ENCODE assay signal across 16 mouse cellular contexts in the genomic region with DNA sequence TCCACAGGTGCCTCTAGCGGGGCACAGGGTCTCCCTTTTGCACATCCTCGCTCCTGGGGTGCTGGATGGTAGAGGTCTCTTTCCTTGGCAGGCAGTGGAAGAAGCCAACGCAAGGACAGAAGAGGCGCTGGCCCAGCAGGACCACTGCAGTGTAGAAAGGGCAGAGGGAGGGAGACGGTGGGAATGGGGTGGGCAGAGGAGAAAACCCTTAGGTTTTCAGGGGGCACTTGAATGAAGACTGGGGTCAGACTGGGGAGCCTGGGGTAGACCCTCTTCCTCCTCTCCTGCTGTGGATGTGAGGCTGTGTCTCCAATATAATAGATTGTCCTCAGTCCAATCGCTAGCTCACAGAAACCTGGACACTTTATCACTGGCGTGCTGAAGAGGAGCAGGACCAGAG. TPM values are rescaled to one million over a fixed set of nuclear protein-coding genes. Genes with fewer than 3 reads are reported as not detected.
DNase-seq lines count a peak whose midpoint lies in the region; ATAC-seq lines count a peak whose summit lies in the region.
"Had no signal": no experiment of that assay in that cellular context is flagged by ENCODE, and none has a peak within 500 bp of the region (broad histone marks: within the 10 kb centered on the region; RNA-seq: fewer than 3 reads in every experiment).

No protein-coding gene starts in this region.

- no peak for ATAC-seq in kidney, embryonic 15.5 days (replicated peaks; ENCODE audit: low FRiP score)
- no peak for ATAC-seq in hindbrain, embryonic 14.5 days (ENCODE audit: low FRiP score)
- ATAC-seq in limb, embryonic 15.5 days (ENCODE audit: insufficient number of reproducible peaks, low FRiP score, low TSS enrichment, low read depth): no peak

- H3K4me2 ChIP-seq in kidney, embryonic 15.5 days: peak overlapping the region; percentile 92; the same call in 1 of the 2 replicates
- H3K4me2 ChIP-seq in hindbrain, embryonic 14.5 days (replicated peaks): peak overlapping the region; percentile 77
- H3K4me2 ChIP-seq in limb, embryonic 15.5 days: peak overlapping the region; percentile 91; the same call in 1 of the 2 replicates

- no peaks in the 10 kb centered on the region for H3K9me3 ChIP-seq in kidney, embryonic 15.5 days (replicated peaks)
- H3K9me3 ChIP-seq in hindbrain, embryonic 14.5 days (ENCODE audit: control insufficient read depth, low read length): no peaks in the 10 kb centered on the region
- H3K9me3 ChIP-seq in limb, embryonic 15.5 days: no peaks in the 10 kb centered on the region
- H3K9me3 ChIP-seq: forebrain, embryonic 10.5 days; liver, embryonic 13.5 days had no signal

- WGBS in kidney, embryonic 15.5 days: 48% methylated on average over 7 of the region's 7 CpGs
- WGBS in hindbrain, embryonic 14.5 days: 31% methylated on average over 7 of the region's 7 CpGs
- 31% methylated on average over 5 of the region's 7 CpGs for WGBS in limb, embryonic 15.5 days

- no peak overlapping the region for H3K27ac ChIP-seq in kidney, embryonic 15.5 days
- H3K27ac ChIP-seq in hindbrain, embryonic 14.5 days: no peak overlapping the region
- no peak overlapping the region for H3K27ac ChIP-seq in limb, embryonic 15.5 days
- H3K27ac ChIP-seq: forebrain, embryonic 10.5 days; liver, embryonic 13.5 days had no signal

- H3K4me3 ChIP-seq in kidney, embryonic 15.5 days (replicated peaks): peak overlapping the region; percentile 53
- H3K4me3 ChIP-seq in hindbrain, embryonic 14.5 days (replicated peaks; ENCODE audit: low read length): peak overlapping the region; percentile 1; the same call in 1 of the 2 replicates
- no peak overlapping the region for H3K4me3 ChIP-seq in limb, embryonic 15.5 days
- H3K4me3 ChIP-seq: myocyte had no signal

- H3K36me3 ChIP-seq in kidney, embryonic 15.5 days: no peaks in the 10 kb centered on the region
- H3K36me3 ChIP-seq in hindbrain, embryonic 14.5 days (replicated peaks; ENCODE audit: control insufficient read depth, insufficient read depth): no peaks in the 10 kb centered on the region
- no peaks in the 10 kb centered on the region for H3K36me3 ChIP-seq in limb, embryonic 15.5 days
- H3K36me3 ChIP-seq: forebrain, embryonic 10.5 days; liver, embryonic 13.5 days had no signal

- peaks cover 67% of the 10 kb centered on the region for H3K27me3 ChIP-seq in kidney, embryonic 15.5 days
- peaks cover 50% of the 10 kb centered on the region for H3K27me3 ChIP-seq in hindbrain, embryonic 14.5 days (ENCODE audit: control insufficient read depth, insufficient read depth, low read length)
- H3K27me3 ChIP-seq in limb, embryonic 15.5 days: peaks cover 66% of the 10 kb centered on the region

- H3K9ac ChIP-seq in kidney, embryonic 15.5 days: no peak overlapping the region
- H3K9ac ChIP-seq in hindbrain, embryonic 14.5 days: no peak overlapping the region
- H3K9ac ChIP-seq in limb, embryonic 15.5 days: no peak overlapping the region
- H3K9ac ChIP-seq: liver, embryonic 13.5 days had no signal

- DNase-seq in cerebellum, adult 9-10 months: peak; percentile 57
- DNase-seq in cerebellum, postnatal 10 days: no peak
- no peak for DNase-seq in kidney, postnatal 14 days
- DNase-seq in hindbrain, embryonic 14.5 days (ENCODE audit: low spot score): no peak
- DNase-seq in adrenal gland, postnatal 36 days: no peak
- DNase-seq in testis, postnatal 14 days (ENCODE audit: low spot score): no peak
- DNase-seq: embryo, embryonic 11 days; heart, postnatal 10 days; liver, embryonic 13.5 days; thymus, postnatal 25 days had no signal

- peaks cover 51% of the 10 kb centered on the region for H3K4me1 ChIP-seq in kidney, embryonic 15.5 days
- peaks cover 13% of the 10 kb centered on the region; the same call in 1 of the 2 replicates for H3K4me1 ChIP-seq in hindbrain, embryonic 14.5 days (replicated peaks; ENCODE audit: control insufficient read depth, insufficient read depth, low read length)
- peaks cover 35% of the 10 kb centered on the region for H3K4me1 ChIP-seq in limb, embryonic 15.5 days

RNA-seq across cellular contexts. Expression of a gene that starts 1.1 kb away (rescaled TPM):
- 0.78 and 1.5 TPM in 2 replicates for polyA plus RNA-seq in kidney, embryonic 15.5 days (2015; fragmentation: Nextera tagmentation; extraction: Ambion mirVana)
- polyA plus RNA-seq in hindbrain, embryonic 14.5 days (2014; fragmentation: Nextera tagmentation; extraction: Ambion mirVana): 10.1 and 10.5 TPM in 2 replicates
- polyA plus RNA-seq in limb, embryonic 15.5 days (2015; fragmentation: Nextera tagmentation; extraction: Ambion mirVana): 0.98 and 1.3 TPM in 2 replicates
- under 1 TPM; 0.07 to 0.36 TPM for total RNA-seq in adrenal gland, postnatal 36 days (2021)
- total RNA-seq: gastrocnemius, adult 18-20 months had no signal
- polyA plus RNA-seq: spleen, adult 2 months had no signal
